Mouse (Mus musculus) erythroblast, embryonic 14.5 days (primary cell): ENCODE measurements around the gene Dusp14.

Source experiments
- GATA1 ChIP-seq: IDR thresholded peaks from 2 replicates; pipeline ENCODE4 v1.6.1; 2012; ENCODE audit warnings: low read length, inconsistent platforms, mixed read lengths
- TAL1 ChIP-seq: IDR thresholded peaks from 3 replicates; pipeline ENCODE4 v1.6.1; 2012; ENCODE audit warnings: low read length, inconsistent platforms, mixed read lengths

DNA sequence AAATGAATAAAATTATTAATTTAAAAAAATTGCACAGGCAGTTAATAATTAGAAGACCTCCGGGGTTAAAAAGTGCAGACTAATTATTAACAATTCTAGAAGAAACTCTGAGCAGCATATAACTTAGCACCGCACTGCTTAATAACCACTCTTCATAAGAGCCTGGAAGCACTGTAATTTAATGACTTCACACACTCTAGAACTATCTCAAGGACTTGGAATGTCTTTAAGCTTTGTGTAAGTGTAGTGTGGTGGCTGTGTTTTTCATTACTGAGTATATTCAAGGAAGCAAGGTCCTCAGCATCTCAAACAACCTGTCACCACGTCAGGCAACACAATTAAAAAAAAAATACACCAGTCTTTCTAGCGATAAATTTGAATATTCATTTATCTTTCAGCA lies 26.0 kb upstream of the Dusp14 start:
- TF ChIP-seq GATA1 = no peak
- no peak for TF ChIP-seq TAL1
